Mouse (Mus musculus) megakaryocyte, embryonic 14.5 days (primary cell): Measurements from ENCODE around the gene Neurog3. TPM values are rescaled to one million over a fixed set of nuclear protein-coding genes. Genes with fewer than 3 reads are reported as not detected.

ENCODE experiments used
- H3K27me3 ChIP-seq: replicated peaks from 2 replicates; pipeline ENCODE3; 2012; ENCODE audit warnings: inconsistent platforms
- H3K36me3 ChIP-seq: replicated peaks from 2 replicates; pipeline ENCODE3; 2012; ENCODE audit warnings: low read length, inconsistent platforms, mixed read lengths
- H3K4me1 ChIP-seq: 2 replicates; pipeline ENCODE4 v1.6.1; 2012; ENCODE audit warnings: inconsistent platforms
- H3K4me3 ChIP-seq: replicated peaks from 2 replicates; pipeline ENCODE3; 2012; ENCODE audit warnings: moderate library complexity, mild to moderate bottlenecking, inconsistent platforms
- H3K9me3 ChIP-seq: 2 replicates; pipeline ENCODE4 v1.6.1; 2012; ENCODE audit warnings: inconsistent platforms
- FLI1 ChIP-seq: IDR thresholded peaks from 2 replicates; pipeline ENCODE4 v1.6.1; 2012; ENCODE audit warnings: low read length, inconsistent platforms, mixed read lengths
- GATA1 ChIP-seq: IDR thresholded peaks from 3 replicates; pipeline ENCODE4 v1.6.1; 2012; ENCODE audit warnings: mixed read lengths, low read length, inconsistent platforms, borderline replicate concordance
- polyA plus RNA-seq: library from polyadenylated mRNA; stranded (reverse); fragments of >175 nt; gene quantifications from 2 replicates; pipeline ENCODE4 v1.2.3, GENCODE M21; 2012; ENCODE audit warnings: low replicate concordance; ENCODE audit not compliant: insufficient read depth

Neurog3 gene
- polyA plus RNA-seq, result not detected in 2 replicates

GRCm38 (mm10) chr10:62132691-62133281 lies at the start of gene Neurog3:
Neurog3 (plus strand) TSS chr10:62133090.
- no peaks in the 10 kb centered on the region for H3K9me3 ChIP-seq
- H3K27me3 ChIP-seq, result peaks cover 95% of the 10 kb centered on the region
- H3K4me1 ChIP-seq, result no peaks in the 10 kb centered on the region
- no peaks in the 10 kb centered on the region for H3K36me3 ChIP-seq
- H3K4me3 ChIP-seq, result no peak within 1 kb of the TSS
- no peak for TF ChIP-seq FLI1

DNA sequence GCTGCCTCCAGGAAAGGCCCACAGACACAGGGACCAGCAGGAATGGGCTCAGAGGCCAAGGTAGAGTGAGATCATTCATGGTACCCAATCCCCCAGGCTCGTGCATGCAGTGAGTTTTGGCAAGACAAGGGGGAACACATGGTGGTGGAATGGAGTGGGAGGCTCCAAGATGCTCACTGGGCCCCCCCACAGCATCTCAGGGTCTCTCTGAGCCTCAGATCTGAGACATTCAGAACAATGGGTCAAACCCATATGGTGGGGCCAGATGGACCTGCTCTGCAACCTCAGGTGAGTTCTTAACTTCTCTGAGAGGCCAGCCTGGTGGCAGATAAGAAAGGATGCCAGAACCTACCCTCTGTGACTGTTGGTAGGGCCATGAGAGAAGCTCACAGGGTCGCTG lies 46.8 kb upstream of the Neurog3 start:
- peaks cover 33% of the 10 kb centered on the region for H3K27me3 ChIP-seq
- H3K9me3 ChIP-seq, result peaks cover 35% of the 10 kb centered on the region
- no peak overlapping the region for H3K4me3 ChIP-seq
- H3K4me1 ChIP-seq, result no peaks in the 10 kb centered on the region
- H3K36me3 ChIP-seq, result no peaks in the 10 kb centered on the region
- TF ChIP-seq FLI1 (no peak), GATA1 (no peak)

DNA sequence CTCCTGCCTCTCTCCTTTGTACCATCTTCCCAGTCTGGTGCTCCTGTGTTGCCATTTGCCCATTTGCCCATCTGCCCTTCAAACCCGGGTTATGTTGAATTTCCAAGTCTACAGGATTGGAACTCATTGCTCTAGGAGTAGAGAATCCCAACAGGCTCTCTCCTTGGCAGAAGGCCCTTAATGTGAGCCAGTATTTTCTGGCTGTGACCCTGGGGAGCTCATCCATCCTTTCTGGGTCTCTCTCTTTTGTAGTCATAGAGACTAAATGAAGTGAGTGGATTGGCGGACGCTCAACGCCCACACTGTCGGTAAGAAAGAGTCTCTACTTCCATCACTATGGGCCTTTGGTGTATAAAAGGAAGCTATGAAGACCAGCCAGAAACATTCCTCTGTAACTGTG lies 46.1 kb upstream of the Neurog3 start:
- H3K9me3 ChIP-seq, result peaks cover 38% of the 10 kb centered on the region
- H3K27me3 ChIP-seq, result peaks cover 33% of the 10 kb centered on the region
- no peaks in the 10 kb centered on the region for H3K36me3 ChIP-seq
- H3K4me1 ChIP-seq, result no peaks in the 10 kb centered on the region
- no peak overlapping the region for H3K4me3 ChIP-seq
- TF ChIP-seq GATA1 (no peak), FLI1 (no peak)

- peaks cover 31% of the 10 kb centered on the region for H3K27me3 ChIP-seq
- TF ChIP-seq GATA1 (no peak), FLI1 (no peak)
- peaks cover 37% of the 10 kb centered on the region for H3K9me3 ChIP-seq
- no peaks in the 10 kb centered on the region for H3K36me3 ChIP-seq
- no peaks in the 10 kb centered on the region for H3K4me1 ChIP-seq
- H3K4me3 ChIP-seq, result no peak overlapping the region
These were observed 44.5 kb upstream of the Neurog3 start for GRCm38 (mm10) chr10:62088411-62088810.

DNA sequence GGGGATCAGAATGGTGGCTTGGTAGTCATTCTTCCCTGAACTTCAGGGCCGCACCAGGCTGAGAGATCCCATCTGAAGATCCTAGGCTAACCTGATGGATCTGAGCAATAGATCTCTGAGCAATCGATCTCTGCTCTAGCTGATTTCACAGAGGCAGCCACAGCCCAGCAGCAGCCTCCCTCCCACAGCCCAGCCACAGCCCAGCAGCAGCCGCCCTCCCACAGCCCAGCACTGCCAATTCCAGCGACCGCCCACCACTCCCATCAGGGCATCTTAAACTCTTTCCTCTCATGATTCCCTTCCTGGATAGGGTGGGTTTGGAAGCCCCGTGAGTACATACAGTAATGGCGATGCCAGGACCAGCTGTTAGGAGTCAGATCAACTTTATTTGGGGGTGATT lies 43.8 kb upstream of the Neurog3 start:
- Histone ChIP-seq H3K27me3 (peaks cover 32% of the 10 kb centered on the region), H3K36me3 (no peaks in the 10 kb centered on the region), H3K4me3 (no peak overlapping the region), H3K4me1 (no peaks in the 10 kb centered on the region), H3K9me3 (peaks cover 34% of the 10 kb centered on the region)
- TF ChIP-seq FLI1, result no peak
- TF ChIP-seq GATA1, result no peak

DNA sequence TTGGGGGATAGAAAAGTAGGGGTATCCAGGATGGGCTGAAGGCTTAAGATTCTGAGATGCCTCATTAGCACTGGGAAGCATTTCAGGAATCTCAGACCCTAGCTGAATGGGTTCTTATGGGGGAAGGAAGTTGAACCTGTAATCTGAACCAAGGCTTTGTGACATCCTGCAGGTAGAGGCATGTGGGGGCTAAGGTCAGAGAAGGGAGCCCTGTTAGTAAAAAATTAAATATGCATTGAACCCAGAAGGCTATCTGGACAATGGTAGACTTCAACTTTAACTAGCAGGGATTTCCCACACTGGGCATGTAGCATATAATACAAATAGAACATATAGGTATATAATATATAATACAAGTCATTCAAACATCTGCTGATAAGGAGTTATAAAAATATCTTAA lies 43.4 kb upstream of the Neurog3 start:
- H3K36me3 ChIP-seq, result no peaks in the 10 kb centered on the region
- H3K4me1 ChIP-seq, result no peaks in the 10 kb centered on the region
- H3K9me3 ChIP-seq, result peaks cover 30% of the 10 kb centered on the region
- H3K27me3 ChIP-seq, result peaks cover 30% of the 10 kb centered on the region
- TF ChIP-seq FLI1 (no peak), GATA1 (no peak)
- H3K4me3 ChIP-seq, result no peak overlapping the region

DNA sequence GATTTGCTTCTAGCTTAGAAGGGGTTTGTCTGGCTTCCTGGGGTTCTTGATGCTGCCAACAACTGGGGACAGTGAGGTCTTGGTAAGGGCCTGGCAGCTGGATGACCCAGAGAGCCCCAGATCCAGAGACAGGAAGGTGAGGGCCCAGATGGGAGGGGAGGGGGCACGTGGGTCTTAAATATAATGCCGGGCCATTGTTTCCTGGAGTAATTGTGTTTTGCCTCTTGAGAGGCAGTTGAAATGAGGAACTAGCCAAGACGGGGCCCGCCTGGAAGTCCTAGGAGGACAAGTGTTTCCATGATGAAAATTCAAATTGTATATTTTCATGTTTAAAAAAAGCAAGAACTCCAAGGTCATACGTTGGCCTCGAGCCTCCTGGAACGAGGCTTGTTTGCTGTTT lies 39.0 kb upstream of the Neurog3 start:
- no peaks in the 10 kb centered on the region for H3K4me1 ChIP-seq
- TF ChIP-seq GATA1, result no peak
- no peak for TF ChIP-seq FLI1
- H3K9me3 ChIP-seq, result peaks cover 20% of the 10 kb centered on the region
- no peaks in the 10 kb centered on the region for H3K36me3 ChIP-seq
- no peak overlapping the region for H3K4me3 ChIP-seq
- peaks cover 40% of the 10 kb centered on the region for H3K27me3 ChIP-seq

GRCm38 (mm10) chr10:62094401-62094800 lies 38.5 kb upstream of the Neurog3 start:
- no peak for TF ChIP-seq GATA1
- TF ChIP-seq FLI1, result no peak
- H3K9me3 ChIP-seq, result peaks cover 17% of the 10 kb centered on the region
- H3K4me3 ChIP-seq, result no peak overlapping the region
- no peaks in the 10 kb centered on the region for H3K36me3 ChIP-seq
- peaks cover 44% of the 10 kb centered on the region for H3K27me3 ChIP-seq
- no peaks in the 10 kb centered on the region for H3K4me1 ChIP-seq

DNA sequence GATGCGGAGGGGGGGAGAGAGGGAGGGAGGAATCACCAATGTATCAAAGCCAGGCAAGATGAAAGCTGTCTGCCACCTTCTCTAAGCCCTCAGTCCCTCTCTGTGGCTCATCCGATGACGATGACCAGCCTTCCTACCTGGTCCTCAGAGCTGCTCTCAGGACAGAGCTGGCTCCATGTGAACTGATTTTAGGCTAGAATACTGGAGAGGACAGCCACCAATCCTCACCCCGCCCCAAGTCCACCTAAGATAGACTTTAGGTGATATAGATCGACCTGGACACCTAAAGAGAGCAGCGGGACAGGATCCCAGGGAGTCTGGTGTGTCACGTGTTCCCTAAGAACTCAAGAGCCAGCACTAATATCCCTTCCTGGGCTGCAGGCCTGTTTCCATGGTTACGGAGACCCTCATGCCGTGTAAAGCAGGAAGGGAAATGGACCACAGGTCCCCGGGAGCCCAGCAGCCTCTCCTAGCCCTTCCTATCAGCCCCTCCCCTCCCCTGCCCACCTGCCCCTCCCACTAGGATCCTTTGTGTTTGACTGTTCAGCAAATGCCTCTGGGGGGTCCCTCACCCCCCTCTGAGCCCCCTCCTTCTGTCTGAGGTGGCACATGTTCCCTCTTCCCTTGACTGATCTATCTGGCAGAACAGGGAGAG lies 33.0 kb upstream of the Neurog3 start:
- TF ChIP-seq FLI1 (no peak), GATA1 (no peak)
- H3K27me3 ChIP-seq, result peaks cover 74% of the 10 kb centered on the region
- no peaks in the 10 kb centered on the region for H3K4me1 ChIP-seq
- no peaks in the 10 kb centered on the region for H3K9me3 ChIP-seq
- H3K4me3 ChIP-seq, result no peak overlapping the region
- no peaks in the 10 kb centered on the region for H3K36me3 ChIP-seq
